Mouse (Mus musculus) cerebellum, adult 2 months (tissue): Measurements from ENCODE around the gene Slc39a8. TPM values are rescaled to one million over a fixed set of nuclear protein-coding genes. Genes with fewer than 3 reads are reported as not detected.

ENCODE experiments used
- DNase-seq, 2 experiments: peaks; one replicate each; pipeline ENCODE4 v3.0.0; 2021
- H3K27ac ChIP-seq: fragments of 200-500 bp; 2 replicates; pipeline ENCODE4 v1.5.1; 2012; ENCODE audit warnings: low read length, control low read depth, inconsistent platforms; ENCODE audit not compliant: insufficient read depth
- H3K27me3 ChIP-seq: fragments of 200-500 bp; 2 replicates; pipeline ENCODE4 v1.6.1; 2012; ENCODE audit warnings: inconsistent platforms, mild to moderate bottlenecking, low read length, moderate library complexity; ENCODE audit not compliant: control insufficient read depth, insufficient read depth
- H3K4me1 ChIP-seq: fragments of 200-500 bp; 2 replicates; pipeline ENCODE4 v1.6.1; 2011; ENCODE audit warnings: low read length; ENCODE audit not compliant: control insufficient read depth, insufficient read depth
- H3K4me3 ChIP-seq: fragments of 200-500 bp; replicated peaks from 2 replicates; pipeline ENCODE3; 2011; ENCODE audit warnings: mild to moderate bottlenecking, low read depth, low read length, control low read depth; ENCODE audit not compliant: insufficient read depth
- CTCF ChIP-seq: fragments of 200-500 bp; IDR thresholded peaks from 2 replicates; pipeline ENCODE4 v1.5.1; 2011; ENCODE audit warnings: low read depth, mild to moderate bottlenecking, control low read depth, low read length, moderate library complexity, borderline replicate concordance; ENCODE audit not compliant: insufficient read depth
- POLR2A ChIP-seq: fragments of 200-500 bp; IDR thresholded peaks from 2 replicates; pipeline ENCODE4 v1.6.1; 2011; ENCODE audit warnings: low read length, control low read depth, borderline replicate concordance; ENCODE audit not compliant: insufficient read depth
- WGBS: fragments of 180-500 bp; shearing (Covaris S2); methylation state at CpG from one replicate; pipeline ENCODE4 v1.1.7; 2018; 5-methylcytosine and 5-hydroxymethylcytosine counted together
- polyA plus RNA-seq: library from polyadenylated mRNA; depleted of rRNA; stranded (reverse); fragments of >200 nt; gene quantifications from 2 replicates; pipeline ENCODE4 v1.2.3, GENCODE M21; 2012; rRNA removed

Slc39a8 gene
- 2.8 and 3.2 TPM in 2 replicates for polyA plus RNA-seq

DNA sequence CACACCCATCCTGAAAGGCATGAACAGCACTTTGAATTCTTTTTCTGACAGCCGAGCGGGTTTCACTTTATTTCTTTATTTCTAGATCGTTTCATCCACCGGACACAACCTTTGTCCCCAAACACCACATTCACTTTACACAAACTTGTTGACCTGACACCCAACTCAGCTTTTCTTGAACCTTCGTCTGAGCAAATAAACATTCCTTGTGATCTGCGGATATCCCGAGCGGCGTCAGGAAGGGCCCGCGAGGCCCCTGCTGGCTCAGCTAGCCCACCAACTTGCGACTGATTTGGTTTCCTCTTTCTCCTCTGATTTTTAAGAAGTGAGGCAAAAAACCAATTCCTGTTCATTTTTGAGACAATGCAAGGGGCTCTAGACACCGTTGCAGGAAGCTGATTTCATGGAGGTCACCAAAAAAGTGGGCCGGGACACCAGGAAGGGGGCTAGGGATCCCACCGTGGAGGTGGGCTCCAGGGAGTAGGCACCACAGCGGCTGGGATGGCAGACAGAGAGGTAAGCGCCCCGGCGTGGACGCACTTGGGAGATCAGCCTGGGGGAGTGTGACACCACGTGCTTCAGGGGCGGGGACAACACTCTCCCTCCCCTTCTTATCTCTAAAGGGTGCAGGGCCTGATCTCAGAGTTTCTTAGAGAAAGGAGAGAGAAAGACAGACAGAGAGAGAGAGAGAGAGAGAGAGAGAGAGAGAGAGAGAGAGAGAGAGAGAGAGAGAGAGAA is at the start of gene Slc39a8:
Slc39a8 (plus strand) TSS at position 264 of the 738 bp plus-strand sequence.
- Histone ChIP-seq H3K4me1 (no peaks in the 10 kb centered on the region), H3K27ac (no peak within 1 kb of the TSS), H3K27me3 (no peaks in the 10 kb centered on the region), H3K4me3 (peak within 1 kb of the TSS; percentile 50)
- peak; percentile 25 to 36 for DNase-seq
- TF ChIP-seq CTCF = no peak
- 12% methylated on average over 22 of the region's 22 CpGs for WGBS

DNA sequence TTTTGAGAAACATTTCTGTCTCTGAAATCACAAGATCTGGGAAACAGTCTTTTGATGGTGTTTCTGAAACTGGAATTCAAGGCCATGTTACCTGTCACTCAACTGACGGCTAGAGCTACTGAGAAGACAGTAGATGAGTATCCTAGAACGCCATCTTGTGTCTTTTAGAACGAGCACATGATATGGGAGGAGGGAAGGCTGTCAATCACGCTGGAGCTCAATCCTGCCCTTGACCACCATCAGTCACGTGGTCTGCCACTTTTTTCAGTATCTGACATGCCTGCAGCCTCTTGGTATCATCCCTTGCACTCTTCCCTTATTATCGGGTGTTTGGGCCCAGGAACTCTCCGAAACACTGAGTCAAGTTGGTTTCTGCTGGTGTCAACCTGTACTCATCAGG is 40.0 kb upstream of the Slc39a8 start:
- Histone ChIP-seq H3K4me1 (no peaks in the 10 kb centered on the region), H3K27ac (no peak overlapping the region), H3K4me3 (no peak overlapping the region), H3K27me3 (no peaks in the 10 kb centered on the region)
- DNase-seq = no peak
- TF ChIP-seq POLR2A (no peak), CTCF (no peak)
- WGBS = 83% methylated on average over 7 of the region's 7 CpGs

DNA sequence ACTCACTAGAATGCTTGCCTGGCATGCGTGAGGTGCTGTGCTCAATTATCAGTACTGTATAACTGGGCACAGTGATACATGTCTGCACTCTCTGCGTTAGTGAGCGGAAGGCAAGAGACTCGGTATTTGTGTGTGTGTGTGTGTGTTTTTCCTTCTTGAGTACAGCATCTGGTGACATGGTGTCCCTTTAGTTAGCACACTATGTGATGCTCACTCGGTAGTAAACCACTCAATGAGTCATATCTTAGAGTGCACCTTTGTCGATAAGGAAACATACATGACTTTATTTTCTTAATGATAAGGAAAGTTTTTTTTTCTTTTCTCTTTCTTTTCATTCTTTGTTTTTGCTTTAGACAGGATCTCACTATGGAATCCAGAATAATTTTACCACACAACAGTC is 29.0 kb upstream of the Slc39a8 start:
- DNase-seq = no peak
- no peak overlapping the region for H3K4me3 ChIP-seq
- no peaks in the 10 kb centered on the region for H3K4me1 ChIP-seq
- WGBS = 95% methylated on average over 6 of the region's 6 CpGs
- no peaks in the 10 kb centered on the region for H3K27me3 ChIP-seq
- H3K27ac ChIP-seq = no peak overlapping the region
- TF ChIP-seq CTCF = no peak

DNA sequence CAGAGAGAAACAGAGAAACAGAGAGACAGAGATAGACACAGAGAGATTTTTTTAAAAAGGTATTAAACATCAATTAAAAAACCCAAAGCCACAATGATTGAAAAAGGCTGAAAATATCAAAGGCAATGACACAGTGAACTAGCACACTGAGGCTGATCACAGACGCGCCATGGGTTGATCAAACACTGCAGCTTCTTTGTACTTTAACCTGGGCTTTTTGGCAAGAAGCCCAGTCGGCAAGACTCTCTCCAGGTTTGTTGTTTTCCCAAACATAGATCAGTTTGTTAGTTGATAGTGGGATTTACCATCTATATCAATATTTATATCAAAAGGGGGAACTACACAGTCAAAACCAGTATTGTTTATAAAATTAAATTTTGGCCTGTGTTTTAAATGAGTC is 26.8 kb upstream of the Slc39a8 start:
- H3K27ac ChIP-seq = no peak overlapping the region
- TF ChIP-seq CTCF (no peak), POLR2A (no peak)
- H3K4me3 ChIP-seq = no peak overlapping the region
- 34% methylated on average over 3 of the region's 3 CpGs for WGBS
- no peak for DNase-seq
- H3K27me3 ChIP-seq = no peaks in the 10 kb centered on the region
- no peaks in the 10 kb centered on the region for H3K4me1 ChIP-seq

DNA sequence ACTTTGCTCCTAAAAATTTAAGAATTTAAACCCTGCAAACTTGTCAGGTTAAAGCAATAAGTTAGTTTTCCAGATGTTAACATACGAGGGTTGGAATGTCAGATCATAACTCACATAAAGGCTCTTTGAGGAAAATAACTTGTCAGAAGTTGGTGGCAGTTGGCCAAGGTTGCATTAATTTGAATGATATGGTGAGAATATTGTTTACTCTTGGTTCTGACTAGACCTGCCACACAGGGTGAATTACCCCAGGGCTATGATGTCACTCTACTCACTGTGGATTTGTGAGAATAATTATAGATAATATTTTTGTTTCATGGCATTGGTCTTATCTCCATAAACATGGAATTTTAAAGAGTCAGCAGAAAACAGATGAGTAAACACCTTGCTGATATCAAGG is 26.4 kb upstream of the Slc39a8 start:
- Histone ChIP-seq H3K4me1 (no peaks in the 10 kb centered on the region), H3K27me3 (no peaks in the 10 kb centered on the region), H3K4me3 (no peak overlapping the region), H3K27ac (no peak overlapping the region)
- no peak for DNase-seq
- 35% methylated on average over 1 of the region's 1 CpGs for WGBS
- no peak for TF ChIP-seq POLR2A
- no peak for TF ChIP-seq CTCF

DNA sequence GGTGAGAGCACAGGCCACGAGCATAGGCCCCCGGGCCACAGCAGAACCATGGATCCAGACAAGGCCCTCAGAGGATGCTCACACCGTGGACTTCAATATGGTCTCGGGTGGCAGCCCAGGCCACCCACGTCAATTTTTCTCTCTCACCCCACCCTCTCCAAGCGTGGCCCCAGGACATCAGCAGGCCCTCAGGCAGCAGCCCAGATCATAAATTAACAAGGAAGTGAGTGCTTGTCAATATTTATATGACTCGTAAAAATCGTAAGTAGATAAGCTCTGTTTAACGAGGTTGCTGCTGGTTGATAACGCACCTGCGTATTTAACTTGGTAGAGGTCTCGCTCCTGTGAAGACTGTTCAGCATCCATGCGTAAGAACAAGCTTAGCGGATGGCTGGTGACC is 10.4 kb upstream of the Slc39a8 start:
- TF ChIP-seq POLR2A (no peak), CTCF (no peak)
- no peak for DNase-seq
- H3K4me3 ChIP-seq = no peak overlapping the region

DNA sequence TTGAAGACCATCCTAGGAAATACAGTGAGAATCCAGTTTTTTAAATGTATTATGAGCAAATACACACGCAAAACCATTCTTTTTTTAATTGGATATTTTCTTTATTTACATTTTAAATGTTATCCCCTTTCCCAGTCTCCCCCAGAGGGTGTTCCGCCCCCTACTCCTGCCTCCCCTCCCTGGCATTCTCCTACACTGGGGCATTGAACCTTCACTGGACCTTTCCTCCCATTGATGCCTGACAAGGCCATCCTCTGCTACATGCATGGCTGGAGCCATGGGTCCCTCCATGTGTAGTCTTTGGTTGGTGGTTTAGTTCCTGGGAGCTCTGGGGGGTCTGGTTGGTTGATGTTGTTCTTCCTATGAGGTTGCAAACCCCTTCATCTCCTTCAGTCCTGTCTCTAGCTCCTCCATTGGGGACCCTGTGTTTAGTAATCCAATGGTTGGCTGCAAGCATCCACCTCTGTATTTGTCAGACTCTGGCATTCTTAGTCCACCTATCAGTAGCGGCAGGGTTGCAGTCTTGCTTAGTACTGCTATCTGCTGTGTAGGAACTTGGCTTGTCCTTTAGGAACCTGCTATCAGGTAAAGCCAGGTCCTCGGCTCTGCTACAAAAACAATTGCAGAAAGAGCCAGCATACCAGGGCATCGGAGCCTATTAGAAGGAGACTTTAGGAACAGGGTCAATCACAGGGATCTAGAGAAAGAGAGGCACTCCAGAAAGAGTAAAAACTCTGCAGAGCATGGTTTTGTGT is 8.9 kb upstream of the Slc39a8 start:
- no peaks in the 10 kb centered on the region for H3K27me3 ChIP-seq
- H3K27ac ChIP-seq = no peak overlapping the region
- 94% methylated on average over 5 of the region's 5 CpGs for WGBS
- no peak overlapping the region for H3K4me3 ChIP-seq
- no peak for DNase-seq
- TF ChIP-seq CTCF = no peak
- TF ChIP-seq POLR2A = no peak
- H3K4me1 ChIP-seq = no peaks in the 10 kb centered on the region

More for the DNA sequence above, 10.4 kb upstream of the Slc39a8 start:
- WGBS = 88% methylated on average over 14 of the region's 14 CpGs
- H3K27ac ChIP-seq = no peak overlapping the region
- H3K27me3 ChIP-seq = no peaks in the 10 kb centered on the region
- no peaks in the 10 kb centered on the region for H3K4me1 ChIP-seq

DNA sequence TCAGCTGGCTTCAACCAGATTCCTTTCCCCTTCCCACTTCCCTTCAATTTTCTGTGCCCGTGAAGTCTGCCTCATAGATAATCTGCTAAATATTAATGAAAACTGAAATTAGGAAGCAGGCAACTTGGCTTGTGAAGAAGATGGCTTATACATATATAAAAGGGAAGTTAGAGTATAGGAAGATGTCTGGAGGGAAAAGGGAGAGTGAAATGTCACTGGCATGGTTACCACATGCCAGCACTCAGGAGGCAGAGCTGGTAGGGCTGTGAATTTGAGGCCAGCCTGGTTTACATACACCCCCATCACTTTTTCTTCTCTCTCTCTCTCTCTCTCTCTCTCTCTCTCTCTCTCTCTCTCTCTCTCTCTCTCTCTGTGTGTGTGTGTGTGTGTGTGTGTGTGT is 8.0 kb upstream of the Slc39a8 start:
- H3K27ac ChIP-seq = no peak overlapping the region
- TF ChIP-seq CTCF = no peak
- no peak for TF ChIP-seq POLR2A
- no peaks in the 10 kb centered on the region for H3K4me1 ChIP-seq
- 69% methylated on average over 1 of the region's 1 CpGs for WGBS
- no peaks in the 10 kb centered on the region for H3K27me3 ChIP-seq
- DNase-seq = no peak
- no peak overlapping the region for H3K4me3 ChIP-seq

DNA sequence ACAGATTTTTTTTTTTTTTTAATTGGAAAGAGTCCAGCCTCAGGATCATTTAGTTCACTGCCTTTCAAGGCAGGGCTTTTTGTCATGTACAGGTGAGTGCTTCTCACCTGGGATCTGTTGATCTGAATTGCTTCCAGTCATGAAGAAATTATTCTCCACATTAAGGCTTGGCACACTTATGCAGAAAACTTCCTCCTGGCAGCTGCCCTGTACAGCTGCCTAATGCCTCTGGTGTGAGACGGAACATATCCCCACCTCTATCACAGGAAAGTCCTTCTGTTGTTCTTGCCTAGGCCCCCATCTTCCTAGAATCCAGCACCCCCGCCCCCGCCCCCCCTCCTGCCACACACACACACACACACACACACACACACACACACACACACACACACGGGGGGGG is 643 bp upstream of the Slc39a8 start:
- TF ChIP-seq CTCF (no peak), POLR2A (no peak)
- H3K4me3 ChIP-seq = no peak overlapping the region
- 43% methylated on average over 1 of the region's 4 CpGs for WGBS
- no peaks in the 10 kb centered on the region for H3K27me3 ChIP-seq
- H3K4me1 ChIP-seq = no peaks in the 10 kb centered on the region
- DNase-seq = no peak
- H3K27ac ChIP-seq = no peak overlapping the region
